Comparison of ENCODE assay signal across 19 mouse cellular contexts in the genomic region with DNA sequence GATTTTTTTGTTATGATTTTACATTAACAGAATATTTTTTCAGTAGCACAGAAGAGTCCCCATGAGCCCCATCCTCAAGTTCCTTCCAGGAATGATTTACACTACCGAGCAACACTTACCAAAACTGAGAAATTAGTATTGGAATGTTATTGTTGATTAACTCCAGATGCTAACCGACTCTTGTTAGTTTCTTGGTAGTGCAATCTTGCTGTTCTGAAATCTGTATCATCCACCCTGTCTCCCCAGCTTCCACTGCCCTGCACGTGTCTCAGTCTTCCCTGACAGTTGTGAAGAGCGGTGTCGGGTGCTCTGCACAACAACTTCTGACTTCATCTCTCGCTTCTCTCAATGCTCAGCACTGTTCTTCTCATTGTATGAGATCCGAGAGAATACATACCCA.
"Had no signal": no experiment of that assay in that cellular context is flagged by ENCODE, and none has a peak within 500 bp of the region (broad histone marks: within the 10 kb centered on the region; RNA-seq: fewer than 3 reads in every experiment).

No protein-coding gene starts in this region.

- H3K27ac ChIP-seq: limb, embryonic 15.5 days; liver, embryonic 14.5 days; lung, embryonic 15.5 days; midbrain, embryonic 12.5 days; neural tube, embryonic 13.5 days had no signal

- H3K27me3 ChIP-seq: limb, embryonic 15.5 days; lung, embryonic 15.5 days; midbrain, embryonic 12.5 days; neural tube, embryonic 13.5 days had no signal

- H3K9ac ChIP-seq: limb, embryonic 15.5 days; liver, embryonic 14.5 days; liver, postnatal 0 days; lung, embryonic 15.5 days; midbrain, embryonic 12.5 days; neural tube, embryonic 13.5 days had no signal

- H3K9me3 ChIP-seq: limb, embryonic 15.5 days; lung, embryonic 15.5 days; midbrain, embryonic 12.5 days; neural tube, embryonic 13.5 days had no signal

- H3K36me3 ChIP-seq: limb, embryonic 15.5 days; lung, embryonic 15.5 days; midbrain, embryonic 12.5 days; neural tube, embryonic 13.5 days had no signal

- H3K4me3 ChIP-seq: limb, embryonic 15.5 days; lung, embryonic 15.5 days; midbrain, embryonic 12.5 days; myocyte; neural tube, embryonic 13.5 days had no signal

- H3K4me1 ChIP-seq: lung, embryonic 15.5 days; midbrain, embryonic 12.5 days; neural tube, embryonic 13.5 days had no signal

- ATAC-seq: intestine, embryonic 16.5 days; liver, postnatal 0 days; midbrain, embryonic 16.5 days had no signal

- H3K4me2 ChIP-seq: limb, embryonic 15.5 days; liver, embryonic 11.5 days; lung, embryonic 15.5 days; midbrain, embryonic 12.5 days; neural tube, embryonic 13.5 days had no signal

- DNase-seq: kidney, adult 18-20 months; kidney, adult 9 months; kidney, postnatal 25 days; left cerebral cortex, postnatal 4 days; liver, postnatal 0 days; lung, postnatal 14 days; lung, postnatal 4 days; thymus, adult 2 months; thymus, postnatal 14 days; thymus, postnatal 4 days had no signal
